Mouse (Mus musculus): ENCODE data around the gene Incenp. TPM values are rescaled to one million over a fixed set of nuclear protein-coding genes. Genes with fewer than 3 reads are reported as not detected.
A peak's percentile ranks its signal among the peaks of the same experiment; 100 is the strongest.

Incenp gene
- total RNA-seq (2015; ENCODE audit: low replicate concordance) (111 and 127 TPM in 2 replicates), total RNA-seq (2017; ENCODE audit: low replicate concordance) (137 and 289 TPM in 2 replicates)

GRCm38 (mm10) chr19:9899072-9899779 lies at the start of gene Incenp:
Gene Incenp (minus strand): TSS chr19:9899551.
- peak; percentile 93 for ATAC-seq (replicated peaks; ENCODE audit: low FRiP score, poor library complexity, severe bottlenecking)

- ATAC-seq (replicated peaks; ENCODE audit: low FRiP score, poor library complexity, severe bottlenecking): no peak
Observed at GRCm38 (mm10) chr19:9946986-9947385, 47.6 kb upstream of the Incenp start.

- ATAC-seq (replicated peaks; ENCODE audit: low FRiP score, poor library complexity, severe bottlenecking): no peak
Observed at GRCm38 (mm10) chr19:9945800-9946564, 46.6 kb upstream of the Incenp start.

GRCm38 (mm10) chr19:9942539-9943533 lies 43.5 kb upstream of the Incenp start:
- ATAC-seq (replicated peaks; ENCODE audit: low FRiP score, poor library complexity, severe bottlenecking): no peak

GRCm38 (mm10) chr19:9941809-9942208 lies 42.5 kb upstream of the Incenp start:
- no peak for ATAC-seq (replicated peaks; ENCODE audit: low FRiP score, poor library complexity, severe bottlenecking)

GRCm38 (mm10) chr19:9940903-9941302 lies 41.6 kb upstream of the Incenp start:
- no peak for ATAC-seq (replicated peaks; ENCODE audit: low FRiP score, poor library complexity, severe bottlenecking)

- no peak for ATAC-seq (replicated peaks; ENCODE audit: low FRiP score, poor library complexity, severe bottlenecking)
Observed at GRCm38 (mm10) chr19:9939841-9940240, 40.5 kb upstream of the Incenp start.

GRCm38 (mm10) chr19:9938824-9939303 lies 39.5 kb upstream of the Incenp start:
- peak; percentile 78 for ATAC-seq (replicated peaks; ENCODE audit: low FRiP score, poor library complexity, severe bottlenecking)

- no peak for ATAC-seq (replicated peaks; ENCODE audit: low FRiP score, poor library complexity, severe bottlenecking)
Observed at GRCm38 (mm10) chr19:9938156-9938823, 38.9 kb upstream of the Incenp start.

GRCm38 (mm10) chr19:9937428-9937827 lies 38.1 kb upstream of the Incenp start:
- ATAC-seq (replicated peaks; ENCODE audit: low FRiP score, poor library complexity, severe bottlenecking): no peak

- ATAC-seq (replicated peaks; ENCODE audit: low FRiP score, poor library complexity, severe bottlenecking): no peak
Observed at GRCm38 (mm10) chr19:9936579-9936978, 37.2 kb upstream of the Incenp start.

GRCm38 (mm10) chr19:9933908-9934307 lies 34.6 kb upstream of the Incenp start:
- no peak for ATAC-seq (replicated peaks; ENCODE audit: low FRiP score, poor library complexity, severe bottlenecking)

GRCm38 (mm10) chr19:9931167-9931607 lies 31.8 kb upstream of the Incenp start:
- peak; percentile 51 for ATAC-seq (replicated peaks; ENCODE audit: low FRiP score, poor library complexity, severe bottlenecking)

GRCm38 (mm10) chr19:9928089-9928488 lies 28.7 kb upstream of the Incenp start:
- no peak for ATAC-seq (replicated peaks; ENCODE audit: low FRiP score, poor library complexity, severe bottlenecking)

GRCm38 (mm10) chr19:9924769-9925272 lies 25.5 kb upstream of the Incenp start:
- no peak for ATAC-seq (replicated peaks; ENCODE audit: low FRiP score, poor library complexity, severe bottlenecking)

GRCm38 (mm10) chr19:9924034-9924768 lies 24.9 kb upstream of the Incenp start:
- ATAC-seq (replicated peaks; ENCODE audit: low FRiP score, poor library complexity, severe bottlenecking): no peak

- no peak for ATAC-seq (replicated peaks; ENCODE audit: low FRiP score, poor library complexity, severe bottlenecking)
Observed at GRCm38 (mm10) chr19:9923048-9923447, 23.7 kb upstream of the Incenp start.

- no peak for ATAC-seq (replicated peaks; ENCODE audit: low FRiP score, poor library complexity, severe bottlenecking)
Observed at GRCm38 (mm10) chr19:9922228-9922627, 22.9 kb upstream of the Incenp start.
